Mouse (Mus musculus): Measurements from ENCODE around the gene Col24a1. TPM values are rescaled to one million over a fixed set of nuclear protein-coding genes. Genes with fewer than 3 reads are reported as not detected.

The Col24a1 gene
- polyA plus RNA-seq, 1 experiment from 2014 or later = 11.0 TPM

GRCm38 (mm10) chr3:145474163-145474562 lies 181.9 kb downstream of the Col24a1 start:
- ATAC-seq (ENCODE audit: insufficient number of reproducible peaks, low FRiP score, low TSS enrichment, low read depth) = no peak

GRCm38 (mm10) chr3:145476634-145477033 lies 184.4 kb downstream of the Col24a1 start:
- no peaks in the 10 kb centered on the region for H3K27me3 ChIP-seq
- no peaks in the 10 kb centered on the region for H3K4me1 ChIP-seq
- H3K9ac ChIP-seq = no peak overlapping the region
- H3K27ac ChIP-seq = no peak overlapping the region
- no peaks in the 10 kb centered on the region for H3K9me3 ChIP-seq
- H3K36me3 ChIP-seq = no peaks in the 10 kb centered on the region
- H3K4me3 ChIP-seq = no peak overlapping the region
- 87% methylated on average over 3 of the region's 3 CpGs for WGBS
- H3K4me2 ChIP-seq = no peak overlapping the region
- no peak for ATAC-seq (ENCODE audit: insufficient number of reproducible peaks, low FRiP score, low TSS enrichment, low read depth)

More at GRCm38 (mm10) chr3:145474163-145474562, 181.9 kb downstream of the Col24a1 start:
- Histone ChIP-seq H3K4me1 (no peaks in the 10 kb centered on the region), H3K4me3 (no peak overlapping the region), H3K27ac (no peak overlapping the region), H3K9me3 (no peaks in the 10 kb centered on the region), H3K9ac (no peak overlapping the region), H3K4me2 (no peak overlapping the region), H3K36me3 (no peaks in the 10 kb centered on the region), H3K27me3 (no peaks in the 10 kb centered on the region)
- WGBS = 53% methylated on average over 7 of the region's 7 CpGs

GRCm38 (mm10) chr3:145477074-145477473 lies 184.8 kb downstream of the Col24a1 start:
- H3K4me2 ChIP-seq = no peak overlapping the region
- H3K36me3 ChIP-seq = no peaks in the 10 kb centered on the region
- H3K4me1 ChIP-seq = no peaks in the 10 kb centered on the region
- no peak overlapping the region for H3K9ac ChIP-seq
- H3K4me3 ChIP-seq = no peak overlapping the region
- H3K27me3 ChIP-seq = no peaks in the 10 kb centered on the region
- no peaks in the 10 kb centered on the region for H3K9me3 ChIP-seq
- WGBS = 79% methylated on average over 11 of the region's 11 CpGs
- no peak for ATAC-seq (ENCODE audit: insufficient number of reproducible peaks, low FRiP score, low TSS enrichment, low read depth)
- no peak overlapping the region for H3K27ac ChIP-seq

DNA sequence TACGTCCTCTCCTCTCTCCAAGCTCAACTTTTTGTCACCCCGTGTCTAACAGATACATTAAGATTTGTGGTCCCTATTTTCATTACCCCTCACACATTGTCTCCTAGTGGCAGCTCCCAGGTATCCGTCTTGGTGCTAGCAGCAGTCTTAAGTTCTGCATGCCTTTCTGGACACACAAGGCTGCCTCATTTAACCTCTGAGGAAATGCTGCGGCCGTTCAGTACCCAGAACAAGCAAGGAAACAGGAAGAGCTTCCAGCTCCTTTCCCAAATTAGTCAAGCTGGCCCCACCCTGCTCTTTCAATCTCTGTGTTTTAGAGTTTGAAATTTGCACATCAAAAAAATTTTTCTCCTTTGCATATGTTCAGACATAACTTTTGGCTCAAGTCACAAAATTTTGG lies 186.2 kb downstream of the Col24a1 start:
- no peak overlapping the region for H3K9ac ChIP-seq
- H3K36me3 ChIP-seq = no peaks in the 10 kb centered on the region
- WGBS = 59% methylated on average over 5 of the region's 5 CpGs

DNA sequence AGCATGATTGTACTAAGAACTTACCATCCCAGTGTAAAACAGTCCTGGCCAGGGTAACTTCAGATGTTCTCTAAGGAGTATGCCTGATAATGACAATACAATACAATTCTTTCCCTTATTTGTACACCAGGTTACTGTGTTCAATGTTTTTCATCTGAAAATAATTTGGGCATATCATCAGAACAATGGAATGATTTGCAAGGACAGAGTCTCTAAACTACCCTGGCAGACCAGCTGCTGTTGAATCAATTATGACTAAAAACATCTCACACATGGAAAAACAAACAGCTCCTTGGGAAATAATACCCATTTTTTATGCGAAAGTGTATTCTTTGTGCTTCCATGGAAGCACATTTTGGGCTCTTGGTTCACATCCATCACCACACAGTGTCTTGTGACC lies 198.0 kb downstream of the Col24a1 start:
- no peak overlapping the region for H3K4me3 ChIP-seq
- no peak overlapping the region for H3K4me2 ChIP-seq
- H3K36me3 ChIP-seq = no peaks in the 10 kb centered on the region
- no peaks in the 10 kb centered on the region for H3K9me3 ChIP-seq
- no peaks in the 10 kb centered on the region for H3K27me3 ChIP-seq
- H3K4me1 ChIP-seq = no peaks in the 10 kb centered on the region
- H3K27ac ChIP-seq = no peak overlapping the region
- WGBS = 81% methylated on average over 1 of the region's 1 CpGs
- H3K9ac ChIP-seq = no peak overlapping the region
- no peak for ATAC-seq (ENCODE audit: insufficient number of reproducible peaks, low FRiP score, low TSS enrichment, low read depth)

More for the DNA sequence above, 186.2 kb downstream of the Col24a1 start:
- Histone ChIP-seq H3K9me3 (no peaks in the 10 kb centered on the region), H3K27ac (no peak overlapping the region), H3K4me2 (no peak overlapping the region), H3K4me3 (no peak overlapping the region), H3K4me1 (no peaks in the 10 kb centered on the region), H3K27me3 (no peaks in the 10 kb centered on the region)
- ATAC-seq (ENCODE audit: insufficient number of reproducible peaks, low FRiP score, low TSS enrichment, low read depth) = no peak

GRCm38 (mm10) chr3:145491326-145491725 lies 199.1 kb downstream of the Col24a1 start:
- Histone ChIP-seq H3K4me1 (no peaks in the 10 kb centered on the region), H3K9ac (no peak overlapping the region), H3K4me2 (no peak overlapping the region), H3K36me3 (no peaks in the 10 kb centered on the region), H3K27me3 (no peaks in the 10 kb centered on the region), H3K27ac (no peak overlapping the region), H3K9me3 (no peaks in the 10 kb centered on the region), H3K4me3 (no peak overlapping the region)
- no peak for ATAC-seq (ENCODE audit: insufficient number of reproducible peaks, low FRiP score, low TSS enrichment, low read depth)
- 76% methylated on average over 3 of the region's 3 CpGs for WGBS

DNA sequence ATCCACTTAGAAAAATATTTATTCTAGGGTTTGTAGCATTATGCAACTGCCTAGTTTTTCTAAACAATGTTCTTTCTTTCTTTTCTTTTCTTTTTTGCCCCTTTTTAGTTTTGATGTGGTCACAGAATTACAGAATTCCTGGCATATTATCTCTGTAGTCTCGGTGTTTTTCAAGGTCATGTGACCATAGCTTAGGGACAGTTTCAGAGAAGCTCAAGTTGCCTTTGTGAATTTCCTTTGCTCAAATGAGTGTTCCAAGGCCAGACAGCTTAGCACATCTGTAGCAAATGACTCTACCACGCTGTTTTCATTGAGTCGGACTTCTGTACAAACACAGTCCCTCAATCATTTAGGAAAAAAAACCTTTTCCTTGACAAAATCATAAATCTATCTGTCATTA lies 205.9 kb downstream of the Col24a1 start:
- no peak for ATAC-seq (ENCODE audit: insufficient number of reproducible peaks, low FRiP score, low TSS enrichment, low read depth)
- H3K9ac ChIP-seq = no peak overlapping the region
- WGBS = 34% methylated on average over 3 of the region's 3 CpGs

DNA sequence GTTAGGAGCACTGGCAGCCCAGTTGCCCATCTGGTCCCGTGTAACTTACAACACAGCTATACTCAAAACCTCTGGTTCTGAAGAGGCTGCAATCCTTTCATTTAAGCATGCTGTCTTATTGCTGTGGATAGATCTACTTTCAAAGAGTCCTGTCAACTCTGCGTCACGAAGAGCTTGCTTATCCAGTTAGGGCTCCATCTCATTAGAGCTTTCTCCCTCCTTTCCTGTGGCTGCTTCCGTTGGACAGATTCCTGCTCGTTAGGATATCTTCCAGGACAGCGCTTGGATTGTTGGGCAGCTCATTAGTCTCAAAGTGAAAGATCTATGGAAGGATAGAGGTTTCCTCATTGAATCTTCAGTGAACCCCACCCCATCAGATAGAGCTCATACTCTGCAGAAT lies 206.6 kb downstream of the Col24a1 start:
- Histone ChIP-seq H3K9ac (no peak overlapping the region), H3K4me1 (no peaks in the 10 kb centered on the region), H3K4me3 (no peak overlapping the region), H3K9me3 (no peaks in the 10 kb centered on the region), H3K27ac (no peak overlapping the region), H3K4me2 (no peak overlapping the region), H3K36me3 (no peaks in the 10 kb centered on the region), H3K27me3 (no peaks in the 10 kb centered on the region)
- ATAC-seq (ENCODE audit: insufficient number of reproducible peaks, low FRiP score, low TSS enrichment, low read depth) = no peak
- WGBS = 63% methylated on average over 6 of the region's 6 CpGs

More for the DNA sequence above, 205.9 kb downstream of the Col24a1 start:
- Histone ChIP-seq H3K27me3 (no peaks in the 10 kb centered on the region), H3K9me3 (no peaks in the 10 kb centered on the region), H3K27ac (no peak overlapping the region), H3K4me3 (no peak overlapping the region), H3K36me3 (no peaks in the 10 kb centered on the region), H3K4me2 (no peak overlapping the region), H3K4me1 (no peaks in the 10 kb centered on the region)

- H3K4me2 ChIP-seq = no peak overlapping the region
- H3K9me3 ChIP-seq = no peaks in the 10 kb centered on the region
- no peak overlapping the region for H3K9ac ChIP-seq
- ATAC-seq (ENCODE audit: insufficient number of reproducible peaks, low FRiP score, low TSS enrichment, low read depth) = no peak
- no peaks in the 10 kb centered on the region for H3K27me3 ChIP-seq
- no peaks in the 10 kb centered on the region for H3K4me1 ChIP-seq
- H3K27ac ChIP-seq = no peak overlapping the region
- WGBS = 31% methylated on average over 2 of the region's 2 CpGs
- H3K4me3 ChIP-seq = no peak overlapping the region
- H3K36me3 ChIP-seq = no peaks in the 10 kb centered on the region
Measured at GRCm38 (mm10) chr3:145504830-145505229, 212.6 kb downstream of the Col24a1 start.

GRCm38 (mm10) chr3:145508550-145508949 lies 216.3 kb downstream of the Col24a1 start:
- no peak for ATAC-seq (ENCODE audit: insufficient number of reproducible peaks, low FRiP score, low TSS enrichment, low read depth)
- no peak overlapping the region for H3K4me2 ChIP-seq
- H3K4me3 ChIP-seq = no peak overlapping the region
- H3K9ac ChIP-seq = no peak overlapping the region
- no peaks in the 10 kb centered on the region for H3K9me3 ChIP-seq
- no peaks in the 10 kb centered on the region for H3K27me3 ChIP-seq
- no peaks in the 10 kb centered on the region for H3K36me3 ChIP-seq
- H3K4me1 ChIP-seq = no peaks in the 10 kb centered on the region
- 74% methylated on average over 7 of the region's 7 CpGs for WGBS
- no peak overlapping the region for H3K27ac ChIP-seq

DNA sequence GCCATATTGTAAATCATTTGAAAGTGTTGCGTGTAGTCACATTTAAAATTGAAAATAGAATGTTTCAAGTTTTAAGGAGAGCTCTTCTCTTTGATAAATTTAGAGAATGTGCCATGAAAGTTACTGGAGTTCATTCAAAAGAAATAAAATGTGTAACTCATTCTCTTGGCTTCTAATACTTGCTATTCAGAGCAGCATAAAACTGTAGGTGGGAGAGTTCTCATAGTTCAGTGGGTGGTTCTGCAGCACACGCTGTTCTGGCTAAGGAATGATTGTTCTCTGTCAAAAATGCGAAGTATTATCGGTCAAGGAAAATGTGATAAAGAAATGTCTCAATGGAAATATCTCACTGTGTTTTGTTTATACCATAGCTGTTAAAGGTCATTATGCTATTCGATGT lies 221.9 kb downstream of the Col24a1 start:
- no peaks in the 10 kb centered on the region for H3K4me1 ChIP-seq
- no peak for ATAC-seq (ENCODE audit: insufficient number of reproducible peaks, low FRiP score, low TSS enrichment, low read depth)
- no peak overlapping the region for H3K9ac ChIP-seq
- no peak overlapping the region for H3K27ac ChIP-seq
- H3K4me3 ChIP-seq = no peak overlapping the region
- no peaks in the 10 kb centered on the region for H3K27me3 ChIP-seq
- no peak overlapping the region for H3K4me2 ChIP-seq
- no peaks in the 10 kb centered on the region for H3K9me3 ChIP-seq
- WGBS = 70% methylated on average over 5 of the region's 5 CpGs
- no peaks in the 10 kb centered on the region for H3K36me3 ChIP-seq

- Histone ChIP-seq H3K27ac (no peak overlapping the region), H3K27me3 (no peaks in the 10 kb centered on the region), H3K4me2 (no peak overlapping the region), H3K4me3 (no peak overlapping the region), H3K9ac (no peak overlapping the region), H3K9me3 (no peaks in the 10 kb centered on the region), H3K36me3 (no peaks in the 10 kb centered on the region), H3K4me1 (no peaks in the 10 kb centered on the region)
- ATAC-seq (ENCODE audit: insufficient number of reproducible peaks, low FRiP score, low TSS enrichment, low read depth) = no peak
- WGBS = 60% methylated on average over 7 of the region's 7 CpGs
Measured at GRCm38 (mm10) chr3:145521528-145522080, 229.3 kb downstream of the Col24a1 start.

DNA sequence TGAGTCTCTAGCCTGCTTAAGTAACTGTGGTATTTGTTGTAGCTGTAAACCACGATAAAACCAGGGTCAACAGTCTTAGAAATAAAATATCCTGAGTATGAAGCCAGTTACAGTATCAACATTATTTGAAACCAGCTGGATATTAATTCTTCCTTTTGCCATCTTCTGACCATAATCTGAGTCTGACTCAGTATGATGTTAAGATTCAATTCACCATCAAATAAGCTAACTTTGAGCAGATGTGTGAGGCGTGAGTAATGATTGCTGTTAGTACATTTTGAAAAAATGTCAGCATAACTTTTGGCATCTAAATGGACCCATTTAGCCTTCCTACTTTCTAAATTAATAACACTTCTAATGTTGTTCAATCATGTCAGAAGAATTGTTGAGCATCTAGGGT lies 230.0 kb downstream of the Col24a1 start:
- H3K9me3 ChIP-seq = no peaks in the 10 kb centered on the region
- H3K27me3 ChIP-seq = no peaks in the 10 kb centered on the region
- no peak overlapping the region for H3K4me3 ChIP-seq
- H3K4me2 ChIP-seq = no peak overlapping the region
- WGBS = 60% methylated on average over 2 of the region's 2 CpGs
- no peaks in the 10 kb centered on the region for H3K36me3 ChIP-seq
- H3K4me1 ChIP-seq = no peaks in the 10 kb centered on the region
- no peak overlapping the region for H3K9ac ChIP-seq
- no peak for ATAC-seq (ENCODE audit: insufficient number of reproducible peaks, low FRiP score, low TSS enrichment, low read depth)
- no peak overlapping the region for H3K27ac ChIP-seq

All from limb, embryonic 15.5 days (tissue).